Mouse (Mus musculus): Measurements from ENCODE around the gene Dhx58.

The Dhx58 gene

DNA sequence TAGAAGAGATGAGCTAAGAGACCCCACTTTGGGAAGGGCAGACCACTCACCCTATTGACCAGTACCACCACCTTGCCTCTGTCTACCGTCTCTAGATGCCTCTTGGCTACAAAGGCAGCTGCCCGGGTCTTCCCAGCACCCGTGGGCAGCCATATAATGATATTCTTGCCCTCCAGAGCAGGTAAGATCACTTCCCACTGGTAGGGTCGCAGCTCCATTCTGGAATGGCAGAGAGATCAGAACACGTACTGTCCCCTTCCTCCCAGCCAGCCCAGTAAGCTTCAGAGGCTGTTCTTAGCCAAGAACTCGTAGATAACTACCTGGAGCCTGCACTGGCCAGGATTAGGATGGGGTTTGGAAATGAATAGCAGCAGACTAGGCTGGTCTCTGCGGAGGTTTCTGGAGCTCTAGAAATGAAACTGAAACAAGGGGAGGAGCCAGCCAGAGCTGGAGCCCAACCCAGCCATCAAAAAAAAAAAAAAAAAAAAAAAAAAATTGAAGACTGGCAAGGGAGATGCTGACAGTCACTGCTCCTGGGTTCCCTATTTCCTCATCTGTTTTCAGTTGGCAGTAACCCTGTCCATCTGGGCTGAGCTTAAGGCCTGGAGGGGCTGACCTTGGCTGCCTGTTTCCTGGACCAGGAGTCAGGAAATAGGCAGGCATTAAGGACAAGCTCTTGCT is at the start of gene Dhx58:
Gene Dhx58 (minus strand): TSS at position 421 of the 681 bp plus-strand sequence.
- DNase-seq (ENCODE audit: extremely low spot score, low read depth, low spot score) = no peak

- no peak for DNase-seq (ENCODE audit: extremely low spot score, low read depth, low spot score)
Observed at GRCm38 (mm10) chr11:100752294-100752693, 48.2 kb upstream of the Dhx58 start.

DNA sequence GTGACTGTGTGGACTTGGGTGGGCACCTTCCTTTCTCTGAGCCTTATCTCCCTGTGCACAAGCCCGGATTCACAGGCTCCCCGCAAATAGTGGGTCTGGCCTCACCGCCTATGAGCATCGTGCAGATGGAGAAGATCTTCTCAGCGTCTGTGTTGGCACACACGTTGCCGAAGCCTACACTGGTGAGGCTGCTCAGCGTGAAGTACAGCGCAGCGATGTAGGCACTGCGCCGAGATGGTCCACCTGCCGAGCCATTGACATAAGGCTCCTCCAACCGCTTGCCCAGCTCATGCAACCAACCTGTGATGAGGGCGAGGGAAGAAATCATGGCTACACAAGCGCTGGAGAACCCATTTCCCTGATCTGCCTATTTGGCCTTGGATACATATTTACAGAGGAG is 46.1 kb upstream of the Dhx58 start:
- no peak for DNase-seq (ENCODE audit: extremely low spot score, low read depth, low spot score)

GRCm38 (mm10) chr11:100749469-100749868 is 45.4 kb upstream of the Dhx58 start:
- DNase-seq (ENCODE audit: extremely low spot score, low read depth, low spot score) = no peak

DNA sequence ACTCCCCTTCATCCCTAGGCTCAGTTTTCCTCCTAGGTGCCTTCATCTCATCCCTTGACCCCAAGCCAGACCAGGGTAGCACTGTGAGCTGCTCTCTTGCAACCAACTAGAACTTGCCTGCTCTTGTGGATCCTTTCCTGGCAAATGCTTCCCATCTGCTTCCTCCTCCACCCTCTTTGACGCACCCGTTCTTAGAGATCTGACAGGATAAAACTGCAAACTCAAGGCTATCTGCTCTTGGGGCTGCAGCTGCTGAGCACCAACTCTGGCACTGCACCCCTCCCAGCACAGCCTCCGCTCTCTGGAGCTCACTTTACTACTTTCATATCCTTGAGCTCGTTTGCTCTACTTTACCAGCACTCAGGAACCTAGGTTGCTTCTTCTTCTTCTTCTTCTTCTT is 44.5 kb upstream of the Dhx58 start:
- no peak for DNase-seq (ENCODE audit: extremely low spot score, low read depth, low spot score)

GRCm38 (mm10) chr11:100747114-100747513 is 43.0 kb upstream of the Dhx58 start:
- no peak for DNase-seq (ENCODE audit: extremely low spot score, low read depth, low spot score)

DNA sequence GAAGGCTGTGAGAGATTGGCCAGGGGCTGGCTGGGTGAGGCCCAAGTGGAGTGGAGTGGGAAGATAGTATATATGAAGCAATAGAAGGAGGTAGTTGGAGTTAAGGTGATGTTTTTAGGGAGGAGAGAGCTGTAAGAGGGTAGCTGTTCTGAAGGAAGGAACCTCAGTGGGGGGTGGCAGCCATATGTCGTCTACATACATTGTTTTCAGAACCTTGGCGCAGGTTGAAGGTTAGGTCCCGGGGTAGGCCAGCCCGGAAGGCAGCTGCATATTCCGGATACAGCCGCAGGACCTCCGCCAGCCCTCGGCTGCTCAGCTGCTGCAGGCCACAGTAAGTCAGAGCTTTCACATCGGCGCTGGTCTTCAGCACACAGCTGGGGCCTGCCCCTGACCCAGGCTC is 42.5 kb upstream of the Dhx58 start:
- DNase-seq (ENCODE audit: extremely low spot score, low read depth, low spot score) = no peak

DNA sequence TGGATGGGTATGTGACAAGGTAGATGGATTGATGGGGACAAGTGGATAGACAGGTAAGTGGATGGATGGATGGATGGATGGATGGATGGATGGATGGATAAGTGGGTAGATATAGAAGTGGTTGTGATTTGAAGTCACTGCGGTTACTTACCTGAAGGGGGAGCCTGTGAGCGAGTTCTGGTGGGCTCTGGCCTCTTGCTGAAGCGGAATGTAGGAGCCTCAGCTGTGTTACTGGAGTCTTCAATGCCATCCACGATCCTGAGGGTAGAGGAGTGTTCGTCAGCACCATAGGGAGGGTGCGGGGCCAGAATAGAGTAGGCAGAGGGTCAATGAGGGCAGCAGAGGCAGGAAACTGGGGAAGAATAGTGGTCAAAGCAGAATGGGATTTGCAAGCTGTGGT is 41.0 kb upstream of the Dhx58 start:
- DNase-seq (ENCODE audit: extremely low spot score, low read depth, low spot score) = peak; percentile 12

DNA sequence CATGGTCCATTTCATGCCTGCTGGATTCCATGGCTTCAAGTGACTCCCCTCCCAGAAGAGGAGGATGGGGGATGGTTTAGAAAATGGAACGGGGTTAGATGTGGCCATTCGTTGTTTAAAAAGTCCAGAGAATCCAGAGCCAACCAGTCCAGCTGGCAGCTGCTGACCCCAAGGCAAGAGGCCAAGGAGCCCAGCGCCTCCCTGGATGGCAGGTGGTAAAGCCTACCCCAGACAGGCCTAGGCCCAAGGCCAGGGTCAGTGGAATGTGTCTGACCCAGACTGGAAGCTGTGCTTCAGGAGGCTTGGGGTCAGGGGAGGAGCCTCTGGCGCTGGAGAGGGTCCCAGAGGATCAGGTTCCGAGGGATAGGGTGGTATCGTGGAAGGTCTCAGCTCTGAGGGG is 37.3 kb upstream of the Dhx58 start:
- DNase-seq (ENCODE audit: extremely low spot score, low read depth, low spot score) = no peak

GRCm38 (mm10) chr11:100738749-100739148 is 34.7 kb upstream of the Dhx58 start:
- no peak for DNase-seq (ENCODE audit: extremely low spot score, low read depth, low spot score)

- peak; percentile 96 for DNase-seq (ENCODE audit: extremely low spot score, low read depth, low spot score)
Observed at GRCm38 (mm10) chr11:100738066-100738604, 34.1 kb upstream of the Dhx58 start, which contains the start of gene Rab5c. Rab5c (minus strand) TSS chr11:100738215.

DNA sequence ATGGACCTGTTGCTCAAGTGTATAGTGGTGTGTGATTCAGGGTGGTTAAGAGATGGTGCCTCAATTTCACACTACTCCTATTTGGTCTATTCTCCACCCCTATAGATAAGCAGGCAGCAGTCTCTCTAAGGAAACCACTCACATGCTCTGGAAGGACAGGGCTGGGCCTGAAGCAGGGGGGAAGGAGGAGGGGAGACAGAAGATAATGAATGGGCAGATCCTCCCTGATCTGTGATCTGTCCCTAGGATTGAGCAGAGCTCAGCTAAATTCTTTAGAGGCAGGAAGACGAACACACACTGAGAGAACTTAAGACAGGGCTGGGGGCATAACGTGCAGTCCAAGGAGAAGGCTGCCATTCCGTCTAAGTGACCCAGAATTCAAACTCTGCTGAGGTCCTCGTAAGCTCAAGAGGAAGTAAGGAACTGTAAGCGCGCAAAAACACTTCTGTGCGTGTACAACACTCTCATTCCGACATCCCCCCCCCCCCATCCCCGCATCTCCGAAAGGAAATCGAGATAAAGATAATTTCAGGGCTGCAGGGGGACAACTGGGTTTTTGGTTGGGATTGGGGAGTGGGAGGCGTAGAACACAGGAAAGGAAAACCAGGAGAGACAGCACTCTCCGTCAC is 33.1 kb upstream of the Dhx58 start:
- no peak for DNase-seq (ENCODE audit: extremely low spot score, low read depth, low spot score)

- no peak for DNase-seq (ENCODE audit: extremely low spot score, low read depth, low spot score)
Observed at GRCm38 (mm10) chr11:100736746-100737080, 32.6 kb upstream of the Dhx58 start.

DNA sequence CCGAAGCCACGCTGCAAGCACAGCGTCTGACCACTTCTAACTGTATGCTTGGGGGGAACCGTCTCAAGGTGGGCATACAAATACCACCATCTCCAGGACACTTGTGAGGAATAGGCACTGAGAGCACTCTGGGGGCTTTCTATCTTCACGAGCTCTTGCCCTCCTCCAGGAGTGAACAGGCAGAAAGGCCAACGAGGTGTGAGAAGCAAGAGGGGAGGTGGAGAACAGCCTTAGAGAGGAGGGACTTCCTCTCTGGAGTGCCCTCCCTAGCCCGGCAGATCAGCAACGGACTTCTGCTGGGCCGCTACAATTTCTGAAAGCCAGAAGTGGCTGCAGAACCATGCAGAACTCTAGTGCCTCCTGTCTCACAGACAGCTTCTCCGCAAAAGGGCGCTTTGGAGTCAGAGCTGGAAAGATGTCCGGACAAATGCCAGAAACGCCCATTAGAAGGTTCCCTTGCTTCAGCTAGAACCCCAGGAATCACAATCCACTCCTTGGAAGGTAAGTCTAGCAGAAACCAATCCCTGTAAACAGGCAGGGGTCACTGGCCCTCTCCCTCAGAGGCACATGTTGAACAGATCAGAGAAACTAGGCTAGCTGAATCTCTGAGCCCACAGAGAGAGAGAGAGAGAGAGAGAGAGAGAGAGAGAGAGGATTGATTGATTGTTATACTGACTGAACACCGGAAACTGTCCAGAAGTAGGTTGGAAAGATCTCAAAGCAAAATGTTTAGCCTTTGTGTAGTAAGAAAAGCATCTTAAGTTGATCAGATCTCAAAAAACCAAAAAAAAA is 32.1 kb upstream of the Dhx58 start:
- no peak for DNase-seq (ENCODE audit: extremely low spot score, low read depth, low spot score)

- no peak for DNase-seq (ENCODE audit: extremely low spot score, low read depth, low spot score)
Observed at GRCm38 (mm10) chr11:100735134-100735865, 31.2 kb upstream of the Dhx58 start.

- DNase-seq (ENCODE audit: extremely low spot score, low read depth, low spot score) = no peak
Observed at GRCm38 (mm10) chr11:100730477-100731205, 26.6 kb upstream of the Dhx58 start.

GRCm38 (mm10) chr11:100729976-100730375 is 25.9 kb upstream of the Dhx58 start:
- no peak for DNase-seq (ENCODE audit: extremely low spot score, low read depth, low spot score)

DNA sequence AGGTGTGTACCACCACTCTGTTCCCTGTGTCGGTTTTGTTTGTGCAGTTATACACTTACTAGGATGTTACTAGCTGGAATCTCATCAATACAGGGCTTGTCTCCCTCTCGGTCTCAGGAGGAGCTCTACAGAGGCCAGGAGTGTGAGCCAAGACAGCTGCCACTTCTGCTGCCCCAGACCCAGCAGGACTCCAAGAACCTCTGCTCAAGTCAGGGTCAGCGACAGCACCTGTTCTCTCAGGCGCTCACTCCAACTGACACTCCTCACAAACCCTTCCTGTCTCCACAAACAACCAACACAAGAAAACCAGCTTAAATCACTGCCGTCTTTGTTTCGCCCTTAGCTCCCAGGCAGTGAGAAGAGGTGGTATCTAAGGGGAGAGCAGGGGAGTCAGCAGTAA is 24.5 kb upstream of the Dhx58 start:
- DNase-seq (ENCODE audit: extremely low spot score, low read depth, low spot score) = no peak

- no peak for DNase-seq (ENCODE audit: extremely low spot score, low read depth, low spot score)
Observed at GRCm38 (mm10) chr11:100727201-100727600, 23.1 kb upstream of the Dhx58 start.

DNA sequence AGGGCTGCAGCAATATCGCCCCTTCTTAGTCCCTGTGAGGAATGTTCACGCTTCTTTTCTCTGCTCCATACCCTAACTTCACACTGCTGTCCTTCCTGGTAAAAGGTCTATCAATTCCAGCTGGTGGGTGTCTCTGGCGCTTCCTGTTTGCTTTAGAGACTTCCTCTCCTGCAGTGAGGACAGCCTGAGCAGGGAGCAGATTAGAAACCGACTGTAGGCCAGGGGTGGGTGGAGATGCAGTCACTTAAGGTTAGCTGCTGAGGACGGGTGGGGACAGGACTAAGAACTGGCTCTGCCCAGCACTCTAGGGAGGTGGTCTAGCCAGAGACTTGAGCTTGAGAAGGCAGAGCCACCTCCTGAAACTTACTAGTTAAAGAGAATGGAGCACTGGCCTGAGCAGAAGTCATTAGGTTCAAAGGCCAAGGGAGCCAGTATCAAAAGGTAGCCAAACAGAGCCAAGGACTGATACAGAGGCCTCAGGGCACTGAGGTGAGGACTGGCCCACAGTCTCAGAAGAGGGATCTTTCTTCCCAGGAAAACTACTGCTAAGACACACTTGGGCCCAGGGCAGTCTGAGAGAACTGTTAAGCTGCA is 20.9 kb upstream of the Dhx58 start:
- DNase-seq (ENCODE audit: extremely low spot score, low read depth, low spot score) = no peak
